Mouse (Mus musculus): ENCODE data around the gene Gm42688. TPM values are rescaled to one million over a fixed set of nuclear protein-coding genes. Genes with fewer than 3 reads are reported as not detected.

The Gm42688 gene
- polyA plus RNA-seq, 1 experiment from 2014 or later = 3.7 TPM

DNA sequence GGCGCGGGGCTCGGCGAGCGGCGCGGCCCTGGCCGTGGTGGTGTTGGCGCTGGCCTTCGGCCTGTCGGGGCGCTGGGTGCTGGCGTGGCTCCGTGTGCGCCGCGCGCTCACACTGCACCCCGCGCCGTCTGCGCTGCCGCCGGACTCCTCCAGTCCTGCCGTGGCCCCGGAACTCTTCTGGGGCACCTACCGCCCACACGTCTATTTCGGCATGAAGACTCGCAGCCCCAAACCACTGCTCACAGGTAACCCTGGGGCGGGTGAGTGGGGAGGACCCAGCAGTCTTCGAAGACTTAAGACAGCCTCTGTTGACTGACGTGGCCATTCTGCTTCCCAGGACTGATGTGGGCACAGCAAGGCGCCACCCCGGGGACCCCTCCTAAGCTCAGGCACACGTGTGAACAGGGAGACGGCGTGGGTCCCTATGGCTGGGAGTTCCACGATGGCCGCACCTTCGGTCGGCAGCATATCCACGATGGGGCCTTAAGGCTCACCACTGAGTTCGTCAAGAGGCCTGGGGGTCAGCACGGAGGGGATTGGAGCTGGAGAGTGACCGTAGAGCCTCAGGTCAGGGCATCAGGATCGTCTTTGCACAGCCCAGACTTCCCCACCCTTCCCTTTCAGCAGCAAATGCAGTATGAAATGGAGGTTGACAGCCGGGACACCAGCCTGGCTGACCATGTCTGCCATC, 14.4 kb downstream of the Gm42688 start:
- H3K27me3 ChIP-seq = no peaks in the 10 kb centered on the region
- CTCF ChIA-PET = no interaction called here
- DNase-seq (ENCODE audit: low read depth, low spot score) (no peak), ATAC-seq (peak; percentile 63)
- no peak for TF ChIP-seq CTCF (IDR thresholded peaks at IDR 0.05)
- POLR2A ChIA-PET = no interaction called here
- in situ Hi-C loops (cut with MboI; ENCODE audit: low pct_unique_long_range_greater_than_20kb) = loop anchor here (5.0 kb wide), 1 partner anchor 41 kb away; the partner anchor contains the start of genes 1700003E16Rik and Wdr54

DNA sequence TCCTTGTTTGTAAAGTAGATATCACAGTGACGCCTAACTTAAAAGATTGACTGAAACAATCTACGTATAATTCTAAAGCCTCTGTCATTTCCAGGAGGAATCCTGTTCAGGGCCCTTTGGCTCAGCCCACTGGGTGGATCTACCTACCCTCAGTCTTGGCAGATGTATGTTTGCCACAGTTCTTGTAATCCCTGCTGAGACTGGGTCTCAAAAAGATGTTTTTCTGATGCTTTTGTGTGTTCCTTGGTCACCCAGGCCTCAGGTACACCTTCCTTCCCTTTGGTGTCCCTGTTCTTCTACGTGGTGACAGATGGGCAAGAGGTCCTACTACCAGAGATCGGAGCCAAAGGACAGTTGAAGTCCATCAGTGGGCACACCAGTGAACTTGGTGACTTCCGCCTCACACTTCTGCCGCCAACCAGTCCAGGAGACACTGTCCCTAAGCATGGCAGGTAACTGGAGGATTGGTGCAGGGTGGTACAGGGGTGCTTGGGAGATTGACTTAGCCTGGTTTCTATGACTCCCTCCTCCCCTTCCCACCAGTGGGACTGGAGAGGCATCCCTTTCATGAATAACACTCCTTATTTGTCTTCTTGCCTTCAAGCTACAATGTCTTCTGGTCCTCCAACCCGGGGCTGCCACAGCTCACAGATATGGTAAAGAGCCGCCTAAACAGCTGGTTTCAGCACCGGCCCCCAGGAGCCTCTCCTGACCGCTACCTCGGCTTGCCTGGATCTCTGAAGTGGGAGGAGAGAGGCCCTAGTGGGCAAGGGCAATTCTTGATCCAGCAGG, 15.2 kb downstream of the Gm42688 start:
- TF ChIP-seq CTCF (IDR thresholded peaks at IDR 0.05) = no peak
- in situ Hi-C loops (cut with MboI; ENCODE audit: low pct_unique_long_range_greater_than_20kb) = loop anchor here (5.0 kb wide), 1 partner anchor 41 kb away; the partner anchor contains the start of genes 1700003E16Rik and Wdr54
- ChIA-PET POLR2A (no interaction called here), CTCF (interaction anchor here (0.9 kb wide), 1 partner anchor 40 kb away, joined by 3 read pairs; the partner anchor contains the start of genes 1700003E16Rik and Wdr54)
- DNase-seq (ENCODE audit: low read depth, low spot score) (no peak), ATAC-seq (no peak)
- no peaks in the 10 kb centered on the region for H3K27me3 ChIP-seq

DNA sequence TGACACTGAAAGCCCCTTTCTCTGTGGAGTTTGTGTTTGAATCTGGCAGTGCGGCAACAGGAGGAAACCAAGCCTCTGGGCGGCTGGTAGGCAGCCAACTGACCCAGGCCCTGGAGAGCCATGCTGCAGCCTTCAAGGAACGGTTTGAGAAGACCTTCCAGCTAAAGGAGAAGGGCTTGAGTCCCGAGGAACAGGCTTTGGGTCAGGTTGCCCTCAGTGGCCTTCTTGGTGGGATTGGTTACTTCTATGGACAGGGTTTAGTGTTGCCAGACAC, 15.7 kb downstream of the Gm42688 start:
- DNase-seq (ENCODE audit: low read depth, low spot score) (no peak), ATAC-seq (no peak)
- in situ Hi-C loops (cut with MboI; ENCODE audit: low pct_unique_long_range_greater_than_20kb) = loop anchor here (5.0 kb wide), 1 partner anchor 40 kb away; the partner anchor contains the start of genes 1700003E16Rik and Wdr54
- no peak for TF ChIP-seq CTCF (IDR thresholded peaks at IDR 0.05)
- no peaks in the 10 kb centered on the region for H3K27me3 ChIP-seq
- ChIA-PET POLR2A (interaction anchor here (1.0 kb wide), 1 partner anchor 10 kb away, joined by 3 read pairs; no protein-coding TSS in a partner anchor), CTCF (interaction anchor here (0.9 kb wide), 1 partner anchor 39 kb away, joined by 3 read pairs; the partner anchor contains the start of genes 1700003E16Rik and Wdr54)

DNA sequence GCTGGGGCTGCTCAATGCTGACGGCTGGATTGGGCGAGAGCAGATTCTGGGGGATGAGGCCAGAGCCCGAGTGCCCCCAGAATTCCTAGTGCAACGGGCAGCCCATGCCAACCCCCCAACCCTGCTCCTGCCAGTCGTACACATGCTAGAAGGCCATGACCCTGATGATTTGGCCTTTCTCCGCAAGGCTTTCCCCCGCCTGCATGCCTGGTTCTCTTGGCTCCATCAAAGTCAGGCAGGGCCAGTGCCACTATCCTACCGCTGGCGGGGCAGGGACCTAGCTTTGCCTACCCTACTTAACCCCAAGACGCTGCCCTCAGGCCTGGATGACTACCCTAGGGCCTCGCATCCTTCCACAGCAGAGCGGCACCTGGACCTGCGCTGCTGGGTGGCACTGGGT, 16.2 kb downstream of the Gm42688 start:
- CTCF ChIA-PET = interaction anchor here (0.8 to 1.6 kb wide), 2 partner anchors 28 to 41 kb away, joined by 3 read pairs; no protein-coding TSS in a partner anchor
- in situ Hi-C loops (cut with MboI; ENCODE audit: low pct_unique_long_range_greater_than_20kb) = loop anchor here (5.0 kb wide), 1 partner anchor 40 kb away; the partner anchor contains the start of genes 1700003E16Rik and Wdr54

DNA sequence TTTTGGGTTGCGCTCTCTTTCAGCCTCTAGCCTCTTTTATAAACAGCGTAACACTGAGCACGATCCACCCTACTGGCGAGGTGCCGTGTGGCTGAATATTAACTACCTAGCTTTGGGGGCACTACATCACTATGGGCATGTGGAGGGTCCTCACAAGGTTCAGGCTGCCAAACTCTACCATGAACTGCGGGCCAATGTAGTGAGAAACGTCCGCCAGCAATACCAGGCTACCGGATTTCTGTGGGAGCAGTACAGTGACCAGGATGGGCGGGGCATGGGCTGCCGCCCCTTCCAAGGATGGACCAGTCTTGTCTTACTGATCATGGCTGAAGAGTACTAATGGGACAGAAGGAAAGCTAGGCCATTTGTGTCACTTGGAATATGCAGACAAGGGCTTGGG, 17.0 kb downstream of the Gm42688 start:
- CTCF ChIA-PET = interaction anchor here (0.8 to 1.7 kb wide), 5 partner anchors 9 to 40 kb away, joined by 3 to 5 read pairs (median 3); no protein-coding TSS in a partner anchor
- ATAC-seq = no peak
- in situ Hi-C loops (cut with MboI; ENCODE audit: low pct_unique_long_range_greater_than_20kb) = loop anchor here (5.0 kb wide), 1 partner anchor 39 kb away; the partner anchor contains the start of genes 1700003E16Rik and Wdr54

More for the DNA sequence above, 16.2 kb downstream of the Gm42688 start:
- POLR2A ChIA-PET = interaction anchor here (0.5 to 1.2 kb wide), 3 partner anchors 11 to 27 kb away, joined by 3 to 15 read pairs (median 3); no protein-coding TSS in a partner anchor
- no peak for ATAC-seq
- no peaks in the 10 kb centered on the region for H3K27me3 ChIP-seq
- no peak for DNase-seq (ENCODE audit: low read depth, low spot score)
- TF ChIP-seq CTCF (IDR thresholded peaks at IDR 0.05) = no peak

DNA sequence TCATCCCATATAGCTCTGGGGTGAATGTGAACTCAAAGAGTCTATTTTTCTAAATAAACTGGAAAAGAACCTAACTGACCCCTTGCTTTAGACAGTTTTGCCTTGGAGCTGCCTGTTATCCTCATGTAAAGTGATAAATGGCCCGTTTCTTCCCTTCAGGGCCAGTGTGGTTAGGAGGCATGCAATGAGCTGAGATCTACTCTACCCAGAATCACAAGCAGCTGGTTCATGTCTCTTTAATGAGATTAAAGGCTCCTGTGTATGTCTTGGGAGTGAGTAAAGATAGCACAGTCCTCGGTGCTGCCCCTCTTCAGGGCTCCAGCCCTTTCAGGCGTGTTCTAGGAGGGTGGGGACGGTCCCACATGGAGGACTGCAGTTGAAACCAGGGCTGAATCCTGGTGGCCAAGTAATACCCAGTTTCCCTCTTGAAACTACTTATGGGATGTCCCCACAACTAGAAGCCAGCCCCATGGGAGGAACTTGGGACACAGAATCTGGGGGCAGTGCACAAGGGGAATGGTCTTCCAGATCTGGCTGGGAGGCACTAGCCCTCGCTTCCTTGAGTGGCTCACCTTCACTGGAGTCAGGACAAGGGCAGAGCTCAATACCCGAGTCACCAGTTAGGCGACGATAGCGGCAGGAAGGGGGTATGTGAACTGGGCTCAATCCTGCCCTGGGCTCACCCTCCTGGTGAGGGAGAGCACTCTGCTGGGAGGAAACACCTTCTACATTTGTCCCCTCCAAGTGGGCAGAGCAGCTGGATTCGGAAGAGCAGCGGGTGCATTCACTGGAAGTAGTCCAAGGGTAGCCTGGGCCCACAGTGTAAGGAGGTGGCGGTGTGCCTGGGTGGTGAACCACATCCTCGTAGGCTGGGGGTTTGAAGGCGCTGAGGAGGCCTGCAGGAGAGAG, 17.7 kb downstream of the Gm42688 start:
- no peak for TF ChIP-seq CTCF (IDR thresholded peaks at IDR 0.05)
- in situ Hi-C loops (cut with MboI; ENCODE audit: low pct_unique_long_range_greater_than_20kb) = loop anchor here (5.0 kb wide), 1 partner anchor 38 kb away; the partner anchor contains the start of genes 1700003E16Rik and Wdr54
- ChIA-PET POLR2A (interaction anchor here (0.9 to 1.6 kb wide), 6 partner anchors 9 to 33 kb away, joined by 3 to 15 read pairs (median 4); no protein-coding TSS in a partner anchor), CTCF (interaction anchor here (1.0 to 2.0 kb wide), 7 partner anchors 9 to 123 kb away, joined by 3 to 6 read pairs (median 4); partner anchors contain the start of genes Ccdc142, Dctn1 and Gm42688)
- no peak for DNase-seq (ENCODE audit: low read depth, low spot score)
- H3K27me3 ChIP-seq = no peaks in the 10 kb centered on the region
- no peak for ATAC-seq

More for the DNA sequence above, 17.0 kb downstream of the Gm42688 start:
- no peak for TF ChIP-seq CTCF (IDR thresholded peaks at IDR 0.05)
- DNase-seq (ENCODE audit: low read depth, low spot score) = no peak
- no peaks in the 10 kb centered on the region for H3K27me3 ChIP-seq
- POLR2A ChIA-PET = interaction anchor here (0.5 to 1.6 kb wide), 5 partner anchors 9 to 26 kb away, joined by 3 to 15 read pairs (median 3); no protein-coding TSS in a partner anchor

DNA sequence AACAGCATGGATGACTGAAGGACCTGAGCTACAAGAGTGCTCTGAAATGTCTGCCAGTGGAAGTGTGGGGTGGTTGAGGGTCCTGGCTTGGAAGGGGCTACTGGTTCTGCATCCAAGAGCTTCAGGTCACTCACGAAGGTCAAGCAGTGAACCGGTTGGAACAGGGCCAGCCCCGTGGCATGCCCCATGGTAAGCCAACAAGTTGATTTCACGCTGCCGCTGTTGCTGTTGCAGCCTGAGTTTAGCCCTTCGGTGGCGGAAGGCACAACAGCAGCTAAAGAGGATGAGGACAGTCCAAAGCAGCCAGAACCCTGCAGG, 18.3 kb downstream of the Gm42688 start:
- ChIA-PET CTCF (interaction anchor here (1.1 to 2.0 kb wide), 5 partner anchors 9 to 123 kb away, joined by 3 to 6 read pairs (median 5); partner anchors contain the start of genes Ccdc142, Dctn1 and Gm42688), POLR2A (interaction anchor here (0.9 to 1.6 kb wide), 5 partner anchors 10 to 33 kb away, joined by 3 to 6 read pairs (median 4); no protein-coding TSS in a partner anchor)
- no peak for TF ChIP-seq CTCF (IDR thresholded peaks at IDR 0.05)
- in situ Hi-C loops (cut with MboI; ENCODE audit: low pct_unique_long_range_greater_than_20kb) = loop anchor here (5.0 kb wide), 1 partner anchor 38 kb away; the partner anchor contains the start of genes 1700003E16Rik and Wdr54
- DNase-seq (ENCODE audit: low read depth, low spot score) (no peak), ATAC-seq (no peak)
- H3K27me3 ChIP-seq = no peaks in the 10 kb centered on the region

DNA sequence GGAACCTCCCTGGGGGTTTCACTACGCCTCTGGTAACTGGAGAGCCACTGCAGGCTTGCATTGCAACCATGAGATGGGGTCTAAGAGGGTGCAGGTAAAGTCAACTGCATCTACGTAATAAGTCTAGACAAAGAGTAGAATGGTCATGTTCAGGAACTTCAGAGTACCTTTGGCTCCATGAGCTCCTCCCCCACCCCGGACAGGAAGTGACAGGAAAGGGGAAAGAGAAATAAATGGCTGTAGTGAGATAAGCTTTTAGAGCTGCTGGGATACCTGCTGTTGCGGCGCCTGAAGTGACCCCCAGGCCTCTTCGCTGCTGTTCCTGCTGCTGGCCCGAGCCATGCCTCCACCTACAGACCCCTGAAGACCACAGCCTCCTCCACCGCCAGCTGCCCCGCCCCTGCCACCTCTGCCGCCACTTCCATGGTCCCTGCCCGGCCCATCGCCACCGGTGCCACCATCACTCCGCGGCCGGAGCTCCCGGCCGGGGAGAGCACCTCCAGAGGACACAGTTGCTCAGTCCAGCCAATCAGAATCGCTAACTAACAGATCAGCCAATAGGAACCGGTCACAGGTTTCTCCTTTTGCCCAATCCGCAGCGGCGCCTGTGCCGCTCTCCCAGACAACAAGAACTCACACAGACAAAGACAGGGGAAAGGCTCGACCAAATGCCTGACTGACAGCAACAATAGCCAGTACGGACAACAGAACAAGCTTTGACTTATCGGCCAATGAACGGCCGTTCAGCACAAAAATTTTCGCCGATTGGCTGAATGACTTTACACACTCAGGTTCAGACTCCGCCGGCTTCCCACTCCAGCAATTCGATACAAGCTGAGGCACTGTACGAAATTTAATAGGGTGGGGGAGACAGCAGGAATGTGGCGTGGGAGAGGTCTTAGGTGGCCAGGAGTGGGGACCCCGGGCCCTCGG, 19.8 kb downstream of the Gm42688 start, which contains the start of gene Wbp1:
Gene Wbp1, minus strand, starts transcription at position 630 of the 933 bp plus-strand sequence.
- ChIA-PET POLR2A (interaction anchor here (0.6 to 2.4 kb wide), 6 partner anchors 11 to 153 kb away, joined by 3 to 11 read pairs (median 6); partner anchors contain the start of genes 1700003E16Rik, Rtkn and Wdr54), CTCF (interaction anchor here (1.2 to 1.4 kb wide), 5 partner anchors 25 to 124 kb away, joined by 3 to 6 read pairs (median 3); no protein-coding TSS in a partner anchor)
- in situ Hi-C loops (cut with MboI; ENCODE audit: low pct_unique_long_range_greater_than_20kb) = no loop called here
- no peak for TF ChIP-seq CTCF (IDR thresholded peaks at IDR 0.05)
- H3K27me3 ChIP-seq = no peaks in the 10 kb centered on the region
- DNase-seq (ENCODE audit: low read depth, low spot score) = peak; percentile 99
- peak; percentile 96 for ATAC-seq

Measured in Patski (cell line).